Mouse (Mus musculus) hindbrain, embryonic 12.5 days (tissue): ENCODE results near the gene Sergef. TPM values are rescaled to one million over a fixed set of nuclear protein-coding genes. Genes with fewer than 3 reads are reported as not detected.

Source experiments
- ATAC-seq: fragments of 200-750 bp; cut with Nextera tagmentation; 2 replicates; pipeline ENCODE4 v1.8.0; 2017; ENCODE audit warnings: moderate TSS enrichment; ENCODE audit not compliant: low FRiP score
- H3K27ac ChIP-seq: fragments of 300-500 bp; sonication (generic); 2 replicates; pipeline ENCODE4 v1.5.1; 2016; ENCODE audit warnings: mild to moderate bottlenecking
- H3K27me3 ChIP-seq: fragments of 300-500 bp; sonication (generic); 2 replicates; pipeline ENCODE4 v1.6.1; 2016; ENCODE audit warnings: mild to moderate bottlenecking
- H3K36me3 ChIP-seq: fragments of 300-500 bp; sonication (generic); 2 replicates; pipeline ENCODE4 v1.6.1; 2016; ENCODE audit warnings: mild to moderate bottlenecking
- H3K4me1 ChIP-seq: fragments of 300-500 bp; sonication (generic); 2 replicates; pipeline ENCODE4 v1.6.1; 2016
- H3K4me2 ChIP-seq: fragments of 300-500 bp; sonication (generic); replicated peaks from 2 replicates; pipeline ENCODE4 v1.6.1; 2016; ENCODE audit warnings: mild to moderate bottlenecking
- H3K4me3 ChIP-seq: fragments of 300-500 bp; sonication (generic); 2 replicates; pipeline ENCODE4 v1.5.1; 2016; ENCODE audit warnings: mild to moderate bottlenecking
- H3K9ac ChIP-seq: fragments of 300-500 bp; sonication (generic); 2 replicates; pipeline ENCODE4 v1.6.1; 2016; ENCODE audit warnings: mild to moderate bottlenecking, moderate library complexity
- H3K9me3 ChIP-seq: fragments of 300-500 bp; sonication (generic); replicated peaks from 2 replicates; pipeline ENCODE4 v1.6.1; 2016; ENCODE audit warnings: mild to moderate bottlenecking
- WGBS: fragments of 180-500 bp; shearing (Covaris S2); methylation state at CpG from one replicate; pipeline ENCODE4 v1.1.7; 2016; 5-methylcytosine and 5-hydroxymethylcytosine counted together
- polyA plus RNA-seq: library from polyadenylated mRNA; unstranded; fragments of >200 nt; fragmentation: Nextera tagmentation; extraction: Ambion mirVana; gene quantifications from 2 replicates; pipeline ENCODE4 v1.2.1, GENCODE M21; 2016

Gene Sergef
- polyA plus RNA-seq, 1 experiment from 2014 or later = 18.9 TPM

- Histone ChIP-seq H3K4me3 (no peak overlapping the region), H3K4me2 (no peak overlapping the region), H3K27me3 (no peaks in the 10 kb centered on the region), H3K27ac (no peak overlapping the region), H3K4me1 (no peaks in the 10 kb centered on the region), H3K9me3 (no peaks in the 10 kb centered on the region), H3K36me3 (peaks cover 17% of the 10 kb centered on the region), H3K9ac (no peak overlapping the region)
- 86% methylated on average over 10 of the region's 10 CpGs for WGBS
- ATAC-seq = no peak
Observed at GRCm38 (mm10) chr7:46613091-46613490, 26.5 kb downstream of the Sergef start.

GRCm38 (mm10) chr7:46612421-46612937 lies 27.1 kb downstream of the Sergef start:
- Histone ChIP-seq H3K4me2 (no peak overlapping the region), H3K36me3 (peaks cover 17% of the 10 kb centered on the region), H3K4me1 (no peaks in the 10 kb centered on the region), H3K27me3 (no peaks in the 10 kb centered on the region), H3K9ac (no peak overlapping the region), H3K4me3 (no peak overlapping the region), H3K9me3 (no peaks in the 10 kb centered on the region), H3K27ac (no peak overlapping the region)
- no peak for ATAC-seq
- WGBS = 70% methylated on average over 6 of the region's 6 CpGs

- Histone ChIP-seq H3K36me3 (peaks cover 17% of the 10 kb centered on the region), H3K9me3 (no peaks in the 10 kb centered on the region), H3K4me2 (no peak overlapping the region), H3K9ac (no peak overlapping the region), H3K4me1 (no peaks in the 10 kb centered on the region), H3K27me3 (no peaks in the 10 kb centered on the region), H3K4me3 (no peak overlapping the region), H3K27ac (no peak overlapping the region)
- no peak for ATAC-seq
- 84% methylated on average over 9 of the region's 9 CpGs for WGBS
Observed at GRCm38 (mm10) chr7:46611970-46612369, 27.6 kb downstream of the Sergef start.

GRCm38 (mm10) chr7:46609317-46609716 lies 30.3 kb downstream of the Sergef start:
- H3K4me1 ChIP-seq = no peaks in the 10 kb centered on the region
- no peaks in the 10 kb centered on the region for H3K9me3 ChIP-seq
- peaks cover 13% of the 10 kb centered on the region for H3K36me3 ChIP-seq
- no peaks in the 10 kb centered on the region for H3K27me3 ChIP-seq
- no peak for ATAC-seq
- H3K4me2 ChIP-seq = no peak overlapping the region
- H3K4me3 ChIP-seq = no peak overlapping the region
- no peak overlapping the region for H3K9ac ChIP-seq
- whole genome bisulfite sequencing = 88% methylated on average over 4 of the region's 4 CpGs
- no peak overlapping the region for H3K27ac ChIP-seq

- no peak overlapping the region for H3K4me3 ChIP-seq
- peaks cover 5% of the 10 kb centered on the region for H3K36me3 ChIP-seq
- peaks cover 7% of the 10 kb centered on the region for H3K4me1 ChIP-seq
- H3K27ac ChIP-seq = no peak overlapping the region
- 65% methylated on average over 11 of the region's 11 CpGs for WGBS
- no peaks in the 10 kb centered on the region for H3K27me3 ChIP-seq
- H3K9me3 ChIP-seq = no peaks in the 10 kb centered on the region
- H3K4me2 ChIP-seq = no peak overlapping the region
- ATAC-seq = peak; percentile 39; the same call in 1 of the 2 replicates
- no peak overlapping the region for H3K9ac ChIP-seq
Observed at GRCm38 (mm10) chr7:46607428-46608055, 32.1 kb downstream of the Sergef start.

- Histone ChIP-seq H3K27ac (no peak overlapping the region), H3K4me3 (no peak overlapping the region), H3K4me2 (no peak overlapping the region), H3K4me1 (peaks cover 12% of the 10 kb centered on the region), H3K36me3 (peaks cover under 1% of the 10 kb centered on the region), H3K9ac (no peak overlapping the region), H3K27me3 (no peaks in the 10 kb centered on the region), H3K9me3 (no peaks in the 10 kb centered on the region)
- WGBS = 72% methylated on average over 8 of the region's 8 CpGs
- ATAC-seq = 0 out of 2 replicates have a peak, but pooled peaks have one; percentile 36
Observed at GRCm38 (mm10) chr7:46607031-46607426, 32.6 kb downstream of the Sergef start.

GRCm38 (mm10) chr7:46606391-46607030 lies 33.1 kb downstream of the Sergef start:
- Histone ChIP-seq H3K4me2 (no peak overlapping the region), H3K9ac (no peak overlapping the region), H3K4me3 (no peak overlapping the region), H3K4me1 (peaks cover 16% of the 10 kb centered on the region), H3K27me3 (no peaks in the 10 kb centered on the region), H3K36me3 (no peaks in the 10 kb centered on the region; the same call in 1 of the 2 replicates), H3K27ac (no peak overlapping the region), H3K9me3 (no peaks in the 10 kb centered on the region)
- ATAC-seq = peak; percentile 41
- WGBS = 80% methylated on average over 7 of the region's 7 CpGs

- Histone ChIP-seq H3K4me3 (no peak overlapping the region), H3K9me3 (no peaks in the 10 kb centered on the region), H3K27me3 (no peaks in the 10 kb centered on the region), H3K4me1 (peaks cover 21% of the 10 kb centered on the region), H3K4me2 (no peak overlapping the region), H3K27ac (0 out of 2 replicates have a peak overlapping the region, but pooled peaks have one; percentile 35), H3K36me3 (no peaks in the 10 kb centered on the region), H3K9ac (no peak overlapping the region)
- 87% methylated on average over 7 of the region's 7 CpGs for WGBS
- no peak for ATAC-seq
Observed at GRCm38 (mm10) chr7:46603051-46603450, 36.6 kb downstream of the Sergef start.

GRCm38 (mm10) chr7:46602079-46602478 lies 37.5 kb downstream of the Sergef start:
- Histone ChIP-seq H3K9ac (no peak overlapping the region), H3K4me2 (no peak overlapping the region), H3K36me3 (no peaks in the 10 kb centered on the region), H3K27ac (peak overlapping the region; percentile 9; the same call in 1 of the 2 replicates), H3K27me3 (no peaks in the 10 kb centered on the region), H3K4me3 (no peak overlapping the region), H3K9me3 (no peaks in the 10 kb centered on the region), H3K4me1 (peaks cover 21% of the 10 kb centered on the region)
- ATAC-seq = peak; percentile 81
- 36% methylated on average over 4 of the region's 4 CpGs for WGBS

GRCm38 (mm10) chr7:46601097-46601496 lies 38.5 kb downstream of the Sergef start:
- H3K27me3 ChIP-seq = no peaks in the 10 kb centered on the region
- H3K9ac ChIP-seq = no peak overlapping the region
- H3K4me3 ChIP-seq = no peak overlapping the region
- no peak overlapping the region for H3K4me2 ChIP-seq
- H3K27ac ChIP-seq = peak overlapping the region; percentile 9; the same call in 1 of the 2 replicates
- 61% methylated on average over 5 of the region's 5 CpGs for WGBS
- no peaks in the 10 kb centered on the region for H3K36me3 ChIP-seq
- H3K9me3 ChIP-seq = no peaks in the 10 kb centered on the region
- peaks cover 21% of the 10 kb centered on the region for H3K4me1 ChIP-seq
- no peak for ATAC-seq

GRCm38 (mm10) chr7:46597006-46597405 lies 42.6 kb downstream of the Sergef start:
- no peak overlapping the region for H3K4me3 ChIP-seq
- no peaks in the 10 kb centered on the region for H3K9me3 ChIP-seq
- H3K4me2 ChIP-seq = no peak overlapping the region
- no peak overlapping the region for H3K9ac ChIP-seq
- no peaks in the 10 kb centered on the region for H3K36me3 ChIP-seq
- H3K27me3 ChIP-seq = no peaks in the 10 kb centered on the region
- H3K27ac ChIP-seq = no peak overlapping the region
- 92% methylated on average over 2 of the region's 2 CpGs for WGBS
- H3K4me1 ChIP-seq = peaks cover 9% of the 10 kb centered on the region
- ATAC-seq = no peak

- no peaks in the 10 kb centered on the region for H3K9me3 ChIP-seq
- ATAC-seq = no peak
- no peak overlapping the region for H3K4me3 ChIP-seq
- H3K4me1 ChIP-seq = 0 out of 2 replicates have a peak, but pooled peaks cover 4% of the 10 kb centered on the region
- H3K27ac ChIP-seq = no peak overlapping the region
- WGBS = 92% methylated on average over 7 of the region's 7 CpGs
- no peak overlapping the region for H3K9ac ChIP-seq
- 0 out of 2 replicates have a peak, but pooled peaks cover 4% of the 10 kb centered on the region for H3K36me3 ChIP-seq
- no peak overlapping the region for H3K4me2 ChIP-seq
- no peaks in the 10 kb centered on the region for H3K27me3 ChIP-seq
Observed at GRCm38 (mm10) chr7:46591546-46591945, 48.1 kb downstream of the Sergef start.
